Mouse (Mus musculus): Measurements from ENCODE around the gene Rps26. TPM values are rescaled to one million over a fixed set of nuclear protein-coding genes. Genes with fewer than 3 reads are reported as not detected.
"Not testable (repeated sequence)": the region's sequence is repeated elsewhere in the genome, so short reads cannot be mapped to it uniquely, and the experiment has no call there.

Rps26 gene
- polyA plus RNA-seq, 1 experiment: 1,368 TPM

DNA sequence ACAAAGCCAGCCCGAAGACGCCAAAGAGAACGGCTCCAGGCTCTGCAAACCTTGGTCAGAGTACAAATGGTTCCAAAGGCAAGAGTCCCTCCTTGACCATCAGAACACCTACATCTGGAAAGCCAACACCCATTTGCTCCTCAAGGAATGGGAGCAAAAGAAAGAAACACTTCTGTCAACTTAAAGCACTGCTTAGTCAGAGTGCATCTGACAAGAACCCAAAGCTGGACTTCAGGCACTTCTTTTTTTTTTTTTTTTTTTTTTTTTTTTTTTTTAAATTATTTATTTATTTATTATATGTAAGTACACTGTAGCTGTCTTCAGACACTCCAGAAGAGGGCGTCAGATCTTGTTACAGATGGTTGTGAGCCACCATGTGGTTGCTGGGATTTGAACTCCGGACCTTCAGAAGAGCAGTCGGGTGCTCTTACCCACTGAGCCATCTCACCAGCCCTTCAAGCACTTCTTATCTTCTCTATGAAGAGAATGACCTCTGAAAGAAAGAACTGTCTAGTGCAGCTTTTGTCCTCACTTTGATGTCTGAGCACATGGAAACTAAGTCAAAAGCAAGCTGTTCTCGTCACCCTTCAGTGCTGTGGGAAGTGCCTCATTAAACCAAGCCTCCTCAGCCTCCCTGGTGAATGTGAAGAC, 10.6 kb downstream of the Rps26 start:
- DNase-seq (ENCODE audit: low read depth, low spot score): not testable (repeated sequence)
- WGBS: 81% methylated on average over 6 of the region's 7 CpGs

DNA sequence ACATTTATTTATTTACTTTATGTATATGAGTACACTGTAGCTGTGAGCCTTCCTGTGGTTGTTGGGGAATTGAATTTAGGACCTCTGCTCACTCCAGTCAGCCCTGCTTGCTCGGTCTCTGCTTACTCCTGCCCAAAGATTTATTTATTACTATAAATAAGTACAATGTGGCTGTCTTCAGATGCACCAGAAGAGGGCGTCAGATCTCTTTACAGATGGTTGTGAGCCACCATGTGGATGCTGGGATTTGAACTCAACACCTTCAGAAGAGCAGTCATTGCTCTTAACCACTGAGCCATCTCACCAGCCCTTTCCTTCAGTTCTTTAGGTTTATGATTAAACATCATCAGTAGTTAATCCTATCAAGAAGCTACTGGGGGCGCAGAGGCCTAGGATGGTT, 11.6 kb downstream of the Rps26 start:
- DNase-seq (ENCODE audit: low read depth, low spot score): no peak
- 53% methylated on average over 3 of the region's 3 CpGs for WGBS

DNA sequence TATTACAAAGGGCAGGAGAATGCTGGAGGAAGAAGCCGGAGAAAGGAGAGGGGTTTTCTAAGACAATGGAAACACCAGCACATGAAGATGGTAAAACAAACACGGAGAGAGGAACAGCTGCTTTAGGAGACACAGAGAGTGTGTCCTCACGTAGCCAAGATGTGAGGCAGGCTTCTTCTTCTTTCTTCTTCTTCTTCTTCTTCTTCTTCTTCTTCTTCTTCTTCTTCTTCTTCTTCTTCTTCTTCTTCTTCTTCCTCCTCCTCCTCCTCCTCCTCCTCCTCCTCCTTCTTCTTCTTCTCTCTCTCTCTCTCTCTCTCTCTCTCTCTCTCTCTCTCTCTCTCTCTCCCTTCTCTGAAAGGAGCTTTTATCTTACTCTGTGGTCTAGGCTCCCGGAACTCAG, 12.7 kb downstream of the Rps26 start:
- WGBS: 23% methylated on average over 4 of the region's 4 CpGs

GRCm38 (mm10) chr10:128613154-128613440, 13.4 kb downstream of the Rps26 start:
- WGBS: 14% methylated on average over 6 of the region's 6 CpGs
- no peak for DNase-seq (ENCODE audit: low read depth, low spot score)

More for the DNA sequence above, 12.7 kb downstream of the Rps26 start:
- not testable (repeated sequence) for DNase-seq (ENCODE audit: low read depth, low spot score)

DNA sequence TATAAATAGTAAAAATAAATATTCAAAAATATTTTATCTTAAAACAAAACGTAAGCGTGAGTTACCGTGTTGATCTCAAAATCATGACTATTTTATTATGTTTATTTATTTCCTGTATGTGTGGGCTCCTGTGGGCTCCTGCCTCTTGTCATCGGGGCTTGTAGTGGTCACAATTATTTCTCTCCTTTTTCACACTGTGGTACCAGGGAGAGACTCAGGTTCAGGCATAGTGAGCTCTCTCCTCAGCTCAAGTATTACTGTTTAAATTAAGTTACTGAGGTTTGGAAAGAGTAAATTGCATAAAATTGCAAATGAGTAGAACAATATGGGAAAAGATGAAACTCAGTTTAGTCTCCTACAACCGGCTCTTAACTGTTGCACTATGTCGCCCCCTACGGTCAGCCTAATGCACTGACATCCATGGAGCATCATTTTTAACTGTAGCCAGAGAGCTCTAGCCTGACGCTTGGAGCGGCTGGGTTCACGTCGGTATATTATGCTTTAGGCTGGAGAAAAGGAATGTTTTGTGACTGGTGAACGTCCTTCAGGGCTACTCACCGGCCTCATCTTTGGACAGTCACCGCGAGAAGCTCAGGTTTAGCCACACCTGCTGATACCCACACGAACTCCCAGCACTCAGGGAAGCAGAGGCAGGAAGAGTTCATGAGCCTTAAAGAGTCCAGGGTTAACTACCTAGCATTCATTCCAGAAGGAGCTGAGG, 14.0 kb downstream of the Rps26 start:
- 11% methylated on average over 16 of the region's 16 CpGs for WGBS
- peak; percentile 85 for DNase-seq (ENCODE audit: low read depth, low spot score)

DNA sequence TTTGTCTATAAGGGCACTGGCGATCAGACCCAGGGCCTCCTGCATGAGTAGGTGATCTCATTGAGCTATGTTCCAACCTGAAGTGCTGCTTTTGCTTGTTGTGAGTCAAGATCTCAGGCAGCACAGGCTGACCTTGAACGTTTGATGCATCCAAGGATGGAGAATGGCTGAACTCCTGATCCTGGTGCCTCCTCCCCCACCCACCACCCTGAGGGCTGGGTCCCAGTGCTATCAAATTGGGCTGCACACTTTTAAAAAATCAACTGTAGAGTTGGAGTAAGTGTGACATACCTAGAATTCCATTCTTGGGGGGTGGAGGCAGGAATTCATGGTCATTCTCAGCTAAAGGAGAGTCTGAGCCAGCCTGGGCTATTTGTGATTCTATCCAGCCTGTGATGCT, 20.1 kb downstream of the Rps26 start:
- 34% methylated on average over 2 of the region's 2 CpGs for WGBS

GRCm38 (mm10) chr10:128602470-128603128, 23.9 kb downstream of the Rps26 start:
- WGBS: 43% methylated on average over 4 of the region's 4 CpGs
- DNase-seq (ENCODE audit: low read depth, low spot score): no peak

More for the DNA sequence above, 20.1 kb downstream of the Rps26 start:
- DNase-seq (ENCODE audit: low read depth, low spot score): no peak

GRCm38 (mm10) chr10:128601499-128601898, 25.0 kb downstream of the Rps26 start:
- WGBS: 78% methylated on average over 1 of the region's 1 CpGs
- DNase-seq (ENCODE audit: low read depth, low spot score): no peak

- WGBS: 28% methylated on average over 2 of the region's 2 CpGs
- DNase-seq (ENCODE audit: low read depth, low spot score): no peak
Measured at GRCm38 (mm10) chr10:128598476-128598875, 28.1 kb downstream of the Rps26 start.

DNA sequence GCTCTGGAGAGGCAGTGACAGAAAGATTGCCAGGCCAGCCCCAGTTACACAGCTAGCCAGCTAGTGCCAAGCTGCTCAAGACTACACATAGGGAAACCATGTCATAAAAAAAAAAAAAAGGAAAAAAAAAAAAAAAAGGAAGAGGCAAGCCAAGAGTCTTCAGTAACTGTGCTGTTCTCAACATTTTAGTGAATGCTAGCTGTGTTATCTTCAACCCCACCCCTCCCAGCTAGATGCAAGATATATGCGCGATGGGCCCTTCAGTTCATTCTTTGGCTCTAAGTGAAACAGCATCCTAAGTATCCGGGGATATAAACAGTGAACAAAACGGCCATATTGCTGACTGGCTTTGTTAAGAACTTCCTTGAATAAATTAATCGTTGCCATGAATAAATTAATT, 33.8 kb downstream of the Rps26 start:
- WGBS: 69% methylated on average over 5 of the region's 5 CpGs
- DNase-seq (ENCODE audit: low read depth, low spot score): no peak

- WGBS: 79% methylated on average over 6 of the region's 6 CpGs
- DNase-seq (ENCODE audit: low read depth, low spot score): no peak
Measured at GRCm38 (mm10) chr10:128591436-128591835, 35.1 kb downstream of the Rps26 start.

DNA sequence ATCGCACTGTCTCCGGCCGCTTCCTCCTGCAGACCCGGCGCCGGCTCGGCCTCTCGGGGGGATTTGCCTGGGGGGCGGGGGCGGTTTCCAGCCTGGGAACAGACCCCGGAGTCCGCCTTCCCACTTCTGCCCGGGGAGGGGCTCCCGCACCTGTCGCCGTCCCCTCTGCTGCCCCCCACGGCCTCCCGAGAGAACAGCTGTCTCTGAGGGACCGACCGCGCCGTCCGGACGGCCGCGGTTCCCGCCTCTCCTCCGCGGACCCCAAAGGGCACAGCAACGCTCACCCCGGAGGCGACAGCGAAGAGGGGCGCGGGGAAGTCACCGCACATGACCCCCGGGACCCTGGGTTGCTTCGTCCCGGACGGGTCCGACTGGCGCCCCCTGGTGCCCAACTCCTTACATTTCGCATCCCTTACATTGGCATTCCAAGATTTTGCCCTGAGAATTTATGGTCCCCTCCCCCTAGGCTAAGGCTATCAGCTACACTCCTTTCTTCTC, 36.3 kb downstream of the Rps26 start:
- under 1% methylated on average over 43 of the region's 43 CpGs for WGBS
- DNase-seq (ENCODE audit: low read depth, low spot score): no peak

- DNase-seq (ENCODE audit: low read depth, low spot score): peak; percentile 71
Measured at GRCm38 (mm10) chr10:128589464-128590192, 36.9 kb downstream of the Rps26 start, which contains the start of gene Erbb3. Gene Erbb3 (minus strand): TSS chr10:128589652.

GRCm38 (mm10) chr10:128588775-128589463, 37.6 kb downstream of the Rps26 start:
- no peak for DNase-seq (ENCODE audit: low read depth, low spot score)

More at GRCm38 (mm10) chr10:128589464-128590192, 36.9 kb downstream of the Rps26 start, which contains the start of gene Erbb3:
- under 1% methylated on average over 43 of the region's 43 CpGs for WGBS

GRCm38 (mm10) chr10:128588136-128588535, 38.4 kb downstream of the Rps26 start:
- no peak for DNase-seq (ENCODE audit: low read depth, low spot score)
- 32% methylated on average over 1 of the region's 1 CpGs for WGBS

More at GRCm38 (mm10) chr10:128588775-128589463, 37.6 kb downstream of the Rps26 start:
- WGBS: 3% methylated on average over 23 of the region's 23 CpGs

- 18% methylated on average over 8 of the region's 8 CpGs for WGBS
- DNase-seq (ENCODE audit: low read depth, low spot score): peak; percentile 88
Measured at GRCm38 (mm10) chr10:128587697-128588096, 38.9 kb downstream of the Rps26 start.

DNA sequence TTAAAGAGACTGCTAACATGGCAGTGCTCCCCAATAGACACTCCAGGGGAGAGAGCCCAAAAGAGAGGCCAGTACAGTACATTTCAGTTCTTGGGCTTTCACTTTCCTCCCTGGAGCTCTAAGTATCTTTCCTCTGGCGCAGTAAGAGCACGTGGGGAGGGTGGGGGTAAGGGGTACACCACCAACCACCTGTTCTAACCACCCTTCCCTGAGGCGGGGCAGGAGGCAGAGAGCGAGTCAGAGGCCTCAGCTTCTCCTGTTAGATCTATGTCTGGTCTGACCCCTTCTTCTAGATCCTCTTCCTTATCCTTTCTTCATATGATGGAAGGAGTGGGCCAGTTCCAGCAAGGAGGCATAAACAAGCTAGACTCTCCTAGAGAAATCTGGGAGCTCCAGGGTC, 39.4 kb downstream of the Rps26 start:
- DNase-seq (ENCODE audit: low read depth, low spot score): no peak

DNA sequence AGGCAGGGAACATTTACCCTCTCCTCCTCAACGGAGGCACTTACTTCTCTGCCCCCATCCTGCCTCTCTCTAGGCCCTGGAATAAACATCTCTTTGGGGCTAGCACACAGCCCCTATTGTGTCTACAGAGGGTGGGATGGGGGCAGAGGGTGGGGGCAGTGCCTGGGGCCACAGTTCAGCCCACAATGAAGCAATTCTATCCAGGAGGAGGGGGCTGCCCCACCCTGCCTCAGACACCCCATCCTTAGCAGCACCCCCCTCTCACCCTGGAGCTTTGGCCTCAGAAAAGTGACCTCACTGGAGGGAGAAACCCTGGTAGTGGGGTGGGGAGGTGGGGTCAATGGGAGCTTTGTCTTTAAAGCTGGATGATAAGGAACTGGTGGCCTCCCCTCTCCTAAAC, 40.0 kb downstream of the Rps26 start:
- 13% methylated on average over 1 of the region's 1 CpGs for WGBS
- DNase-seq (ENCODE audit: low read depth, low spot score): no peak

More for the DNA sequence above, 39.4 kb downstream of the Rps26 start:
- 14% methylated on average over 4 of the region's 4 CpGs for WGBS

- 6% methylated on average over 4 of the region's 4 CpGs for WGBS
- peak; percentile 94 for DNase-seq (ENCODE audit: low read depth, low spot score)
Measured at GRCm38 (mm10) chr10:128584386-128584785, 42.2 kb downstream of the Rps26 start.

Measured in large intestine, adult 2 months (tissue).